Mouse (Mus musculus) small intestine, adult 2 months (tissue): ENCODE measurements around the gene Ppfia3. TPM values are rescaled to one million over a fixed set of nuclear protein-coding genes. Genes with fewer than 3 reads are reported as not detected.
A peak's percentile ranks its signal among the peaks of the same experiment; 100 is the strongest.

ENCODE experiments used
- H3K27ac ChIP-seq: fragments of 200-500 bp; 2 replicates; pipeline ENCODE4 v1.5.1; 2012; ENCODE audit warnings: low read depth, low read length, control low read depth, inconsistent platforms; ENCODE audit not compliant: insufficient read depth
- H3K27me3 ChIP-seq: fragments of 200-500 bp; 2 replicates; pipeline ENCODE4 v1.6.1; 2012; ENCODE audit warnings: mild to moderate bottlenecking, moderate library complexity, low read length, inconsistent platforms; ENCODE audit not compliant: control insufficient read depth, insufficient read depth
- H3K36me3 ChIP-seq: fragments of 200-500 bp; 2 replicates; pipeline ENCODE4 v1.6.1; 2012; ENCODE audit warnings: mild to moderate bottlenecking, low read length, control low read depth, inconsistent platforms; ENCODE audit not compliant: control insufficient read depth, insufficient read depth
- H3K4me1 ChIP-seq: fragments of 200-500 bp; 2 replicates; pipeline ENCODE4 v1.6.1; 2012; ENCODE audit warnings: low read length, inconsistent platforms, mixed read lengths; ENCODE audit not compliant: control insufficient read depth, insufficient read depth, insufficient read length
- H3K4me3 ChIP-seq: fragments of 200-500 bp; 2 replicates; pipeline ENCODE4 v1.5.1; 2012; ENCODE audit warnings: low read depth, mild to moderate bottlenecking, control low read depth, inconsistent platforms, low read length, moderate library complexity
- CTCF ChIP-seq: fragments of 200-500 bp; IDR thresholded peaks from 2 replicates; pipeline ENCODE4 v1.5.1; 2012; ENCODE audit warnings: low read depth, mild to moderate bottlenecking, control low read depth, inconsistent platforms, low read length, moderate library complexity, mixed read lengths; ENCODE audit not compliant: insufficient replicate concordance, insufficient read length; ENCODE audit errors: extremely low read depth
- POLR2A ChIP-seq: fragments of 200-500 bp; IDR thresholded peaks from 2 replicates; pipeline ENCODE4 v1.6.1; 2012; ENCODE audit warnings: low read depth, mild to moderate bottlenecking, control low read depth, inconsistent platforms, low read length, moderate library complexity
- WGBS: fragments of 180-500 bp; shearing (Covaris S2); methylation state at CpG from one replicate; pipeline ENCODE4 v1.1.7; 2018; 5-methylcytosine and 5-hydroxymethylcytosine counted together
- polyA plus RNA-seq: library from polyadenylated mRNA; depleted of rRNA; stranded (reverse); fragments of >200 nt; gene quantifications from 2 replicates; pipeline ENCODE4 v1.2.3, GENCODE M21; 2012

Gene Ppfia3
- polyA plus RNA-seq, 1 experiment: 63.9 TPM

- 1% methylated on average over 11 of the region's 11 CpGs for WGBS
- Histone ChIP-seq H3K27ac (peak overlapping the region; percentile 78), H3K4me1 (peaks cover 31% of the 10 kb centered on the region), H3K36me3 (no peaks in the 10 kb centered on the region), H3K27me3 (no peaks in the 10 kb centered on the region; the same call in 1 of the 2 replicates), H3K4me3 (peak overlapping the region; percentile 65)
- TF ChIP-seq POLR2A (no peak), CTCF (no peak)
Observed at GRCm38 (mm10) chr7:45340066-45340442, 26.8 kb downstream of the Ppfia3 start.

GRCm38 (mm10) chr7:45339410-45340065 lies 27.3 kb downstream of the Ppfia3 start:
- TF ChIP-seq POLR2A (peak; percentile 11; the same call in 1 of the 2 replicates), CTCF (peak; percentile 41; the same call in 1 of the 2 replicates)
- no peaks in the 10 kb centered on the region for H3K36me3 ChIP-seq
- WGBS: under 1% methylated on average over 39 of the region's 39 CpGs
- peak overlapping the region; percentile 65 for H3K4me3 ChIP-seq
- H3K27me3 ChIP-seq: no peaks in the 10 kb centered on the region; the same call in 1 of the 2 replicates
- peak overlapping the region; percentile 78 for H3K27ac ChIP-seq
- peaks cover 31% of the 10 kb centered on the region for H3K4me1 ChIP-seq

- H3K36me3 ChIP-seq: no peaks in the 10 kb centered on the region
- peaks cover 31% of the 10 kb centered on the region for H3K4me1 ChIP-seq
- peak overlapping the region; percentile 12 for H3K4me3 ChIP-seq
- H3K27ac ChIP-seq: peak overlapping the region; percentile 57
- H3K27me3 ChIP-seq: no peaks in the 10 kb centered on the region
- 0 out of 2 replicates have a peak, but pooled peaks have one; percentile 17 for TF ChIP-seq POLR2A
- TF ChIP-seq CTCF: no peak
- WGBS: 4% methylated on average over 14 of the region's 14 CpGs
Observed at GRCm38 (mm10) chr7:45338161-45338911, 28.5 kb downstream of the Ppfia3 start.

- no peak for TF ChIP-seq CTCF
- no peak for TF ChIP-seq POLR2A
- Histone ChIP-seq H3K36me3 (no peaks in the 10 kb centered on the region), H3K27ac (no peak overlapping the region), H3K27me3 (no peaks in the 10 kb centered on the region), H3K4me3 (no peak overlapping the region), H3K4me1 (peaks cover 31% of the 10 kb centered on the region)
- WGBS: 24% methylated on average over 4 of the region's 4 CpGs
Observed at GRCm38 (mm10) chr7:45337469-45337868, 29.4 kb downstream of the Ppfia3 start.

- H3K36me3 ChIP-seq: peaks cover 5% of the 10 kb centered on the region; the same call in 1 of the 2 replicates
- H3K4me1 ChIP-seq: peaks cover 39% of the 10 kb centered on the region
- WGBS: 93% methylated on average over 4 of the region's 4 CpGs
- no peak overlapping the region for H3K4me3 ChIP-seq
- H3K27me3 ChIP-seq: no peaks in the 10 kb centered on the region
- TF ChIP-seq POLR2A: no peak
- TF ChIP-seq CTCF: no peak
- H3K27ac ChIP-seq: no peak overlapping the region
Observed at GRCm38 (mm10) chr7:45336319-45336718, 30.5 kb downstream of the Ppfia3 start.

GRCm38 (mm10) chr7:45335056-45335455 lies 31.8 kb downstream of the Ppfia3 start, which contains the start of gene Hrc:
Gene Hrc, plus strand, starts transcription at chr7:45335290.
- Histone ChIP-seq H3K36me3 (peaks cover 12% of the 10 kb centered on the region), H3K27me3 (no peaks in the 10 kb centered on the region), H3K27ac (no peak within 1 kb of the TSS), H3K4me1 (peaks cover 31% of the 10 kb centered on the region), H3K4me3 (no peak within 1 kb of the TSS)
- 71% methylated on average over 5 of the region's 5 CpGs for WGBS
- no peak for TF ChIP-seq CTCF
- no peak for TF ChIP-seq POLR2A

- no peak for TF ChIP-seq CTCF
- no peak for TF ChIP-seq POLR2A
- Histone ChIP-seq H3K36me3 (peaks cover 14% of the 10 kb centered on the region), H3K4me1 (peaks cover 28% of the 10 kb centered on the region), H3K27me3 (no peaks in the 10 kb centered on the region), H3K4me3 (no peak overlapping the region), H3K27ac (no peak overlapping the region)
- 60% methylated on average over 3 of the region's 3 CpGs for WGBS
Observed at GRCm38 (mm10) chr7:45334605-45335004, 32.2 kb downstream of the Ppfia3 start.
